Mouse (Mus musculus): Measurements from ENCODE around the gene Olfr1490.
"Not testable (repeated sequence)": the region's sequence is repeated elsewhere in the genome, so short reads cannot be mapped to it uniquely, and the experiment has no call there.

Gene Olfr1490

DNA sequence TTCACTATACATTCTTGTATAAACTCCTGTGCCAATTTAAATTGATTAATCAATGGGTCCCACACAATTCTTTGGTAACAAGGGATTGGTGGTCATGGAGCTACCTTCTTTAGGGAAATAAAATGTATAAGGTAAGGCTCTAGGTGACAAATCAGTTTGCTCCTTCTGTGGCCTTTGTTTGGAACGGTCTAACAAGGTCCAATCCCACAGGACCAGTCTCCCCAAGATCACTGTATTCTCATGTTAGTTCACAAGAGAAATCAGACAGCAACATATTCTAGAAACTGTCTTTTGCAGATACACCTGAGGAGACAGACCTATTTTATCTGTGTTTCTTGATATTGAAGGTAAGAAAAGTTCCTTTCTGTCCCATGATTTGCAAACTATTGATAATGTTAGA lies at the start of gene Olfr1490:
Gene Olfr1490 (plus strand): TSS at position 301 of the 400 bp plus-strand sequence.
- no peak for DNase-seq (ENCODE audit: low read depth, low spot score)

DNA sequence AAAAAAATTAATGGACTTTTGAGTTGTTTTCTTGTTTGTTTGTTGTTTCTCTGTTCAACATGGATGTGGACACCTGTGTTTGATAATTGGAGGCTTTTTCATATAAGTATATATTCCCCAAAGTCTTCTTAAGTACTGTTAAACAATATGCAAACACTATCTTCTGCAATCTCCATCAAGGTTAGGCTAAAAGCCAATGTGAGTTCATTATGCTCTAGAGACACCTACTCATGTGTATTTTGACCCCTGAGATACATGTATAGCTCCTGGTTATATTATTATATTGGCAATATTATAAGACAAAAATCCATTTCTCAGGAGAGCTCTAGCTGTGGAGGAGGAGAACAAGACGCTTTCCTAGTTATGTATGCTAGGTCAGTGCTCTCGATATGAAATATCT lies 33.8 kb upstream of the Olfr1490 start, which contains the start of gene Olfr1487:
Gene Olfr1487 (plus strand): TSS at position 301 of the 400 bp plus-strand sequence.
- DNase-seq (ENCODE audit: low read depth, low spot score): not testable (repeated sequence)

DNA sequence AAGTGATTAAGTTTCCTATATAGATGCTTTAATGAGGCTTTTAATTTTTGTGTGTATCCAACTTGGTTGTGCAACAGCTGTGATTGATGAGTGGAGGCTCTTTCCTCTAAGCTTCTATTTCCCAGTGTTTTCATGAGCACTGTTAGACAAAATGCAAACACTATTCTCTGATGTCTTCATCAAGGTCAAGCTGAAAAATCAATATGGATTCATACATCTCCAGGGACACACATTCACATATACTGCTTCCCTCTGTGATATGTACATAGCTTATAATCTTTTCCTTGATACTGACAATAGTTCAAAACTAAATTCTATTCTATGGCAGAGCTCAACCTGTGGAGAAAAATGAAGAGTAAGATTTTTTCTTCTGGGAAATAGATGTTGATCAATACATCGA lies 19.6 kb upstream of the Olfr1490 start, which contains the start of gene Olfr1489:
Gene Olfr1489 (plus strand): TSS at position 301 of the 400 bp plus-strand sequence.
- no peak for DNase-seq (ENCODE audit: low read depth, low spot score)

DNA sequence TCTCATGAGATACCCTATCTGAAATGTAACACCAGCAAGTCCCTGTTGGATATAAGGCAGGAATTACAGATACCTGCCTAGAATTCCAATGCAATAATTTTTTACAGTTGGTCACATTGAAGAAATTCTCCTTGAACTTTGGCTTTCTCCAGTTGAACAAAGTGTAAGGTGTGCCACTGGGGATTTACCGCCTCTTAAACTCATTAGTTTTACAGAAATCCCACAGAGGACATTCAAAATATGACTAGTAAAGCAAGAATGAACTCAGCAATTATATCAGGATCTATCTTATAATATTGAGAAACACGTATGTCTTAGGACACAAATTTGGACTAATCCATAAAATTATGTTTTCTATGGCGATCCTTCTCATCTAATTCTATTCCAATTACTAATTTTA lies 46.1 kb downstream of the Olfr1490 start, which contains the start of gene Olfr1491:
Gene Olfr1491 (plus strand): TSS at position 301 of the 400 bp plus-strand sequence.
- no peak for DNase-seq (ENCODE audit: low read depth, low spot score)
